Mouse (Mus musculus) heart, adult 8-10 months (tissue): Measurements from ENCODE around the gene BC025446. TPM values are rescaled to one million over a fixed set of nuclear protein-coding genes. Genes with fewer than 3 reads are reported as not detected.
"Not testable (repeated sequence)": the region's sequence is repeated elsewhere in the genome, so short reads cannot be mapped to it uniquely, and the experiment has no call there.

Source experiments
- DNase-seq: peaks from one replicate; pipeline ENCODE4 v3.0.0; 2022; ENCODE audit warnings: low spot score
- total RNA-seq, 4 experiments: library from RNA; stranded (reverse); gene quantifications; 2 replicates each; pipeline ENCODE4 v1.2.4; 2022

The BC025446 gene
- total RNA-seq = not detected

DNA sequence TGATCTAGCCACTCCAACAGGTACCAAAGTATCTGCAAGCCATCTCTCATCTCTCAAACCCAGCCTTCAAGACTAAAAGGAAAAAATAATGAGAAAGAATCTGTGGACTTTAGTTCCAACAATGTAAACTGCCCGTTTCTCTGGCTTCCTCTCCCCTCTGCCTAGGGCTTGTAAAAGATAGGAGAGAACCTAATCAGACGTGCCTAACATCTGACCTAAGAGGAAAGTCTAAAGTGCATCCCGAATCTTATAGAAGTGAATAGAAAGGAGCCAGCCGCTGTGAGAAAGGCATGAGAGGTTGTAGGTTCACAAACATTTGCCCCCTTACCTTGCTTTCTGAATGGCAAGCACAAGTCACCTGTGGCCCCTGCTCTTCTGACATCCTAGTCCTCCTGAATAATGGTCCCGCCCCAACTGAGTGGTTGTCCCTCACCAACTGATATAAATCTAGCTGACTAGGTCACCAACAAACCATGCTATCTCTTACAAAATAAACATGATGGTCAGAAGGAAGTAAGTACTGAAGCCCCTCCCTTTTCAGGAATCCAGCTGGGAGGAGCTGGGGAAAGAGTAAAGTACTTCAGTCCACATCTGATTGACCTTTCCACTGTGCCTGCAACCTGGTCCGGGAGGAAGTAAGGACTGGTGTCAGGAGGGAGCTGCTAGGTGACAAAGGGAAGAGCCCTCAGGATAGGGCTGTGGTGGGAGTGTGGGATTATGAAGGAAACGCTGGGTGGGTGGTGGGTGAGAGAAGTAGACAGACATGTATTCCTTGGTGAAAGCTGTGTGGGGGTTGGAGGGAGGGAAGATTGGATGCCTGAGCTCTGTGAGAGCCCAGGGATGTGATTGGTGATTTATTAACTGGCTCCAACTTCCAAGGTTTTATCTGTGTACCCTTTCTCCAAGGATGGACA, at the start of gene BC025446:
Gene BC025446, plus strand, starts transcription at position 599 of the 914 bp plus-strand sequence.
- DNase-seq = no peak

- DNase-seq = no peak
Observed at GRCm38 (mm10) chr15:75175506-75175905, 40.7 kb upstream of the BC025446 start.

DNA sequence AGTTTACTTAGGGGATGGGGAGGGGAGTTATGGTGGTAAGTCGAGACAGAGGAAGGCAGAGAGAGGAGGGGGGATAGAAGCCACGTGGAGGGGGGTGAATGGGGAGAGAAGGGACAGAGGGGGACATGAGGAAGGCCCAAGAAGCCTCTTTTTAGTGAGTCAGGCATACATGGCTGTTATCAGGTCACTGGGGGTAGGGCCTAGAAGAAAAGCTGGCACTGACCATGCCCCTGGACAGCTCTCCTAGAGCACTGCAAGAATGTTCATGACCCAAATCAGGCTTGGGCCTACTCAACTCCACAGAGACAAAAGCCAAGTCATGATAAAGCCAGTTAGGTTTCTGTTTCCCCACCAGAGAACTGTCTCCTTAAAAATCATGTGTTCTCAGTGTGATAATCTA, 29.9 kb upstream of the BC025446 start:
- no peak for DNase-seq

DNA sequence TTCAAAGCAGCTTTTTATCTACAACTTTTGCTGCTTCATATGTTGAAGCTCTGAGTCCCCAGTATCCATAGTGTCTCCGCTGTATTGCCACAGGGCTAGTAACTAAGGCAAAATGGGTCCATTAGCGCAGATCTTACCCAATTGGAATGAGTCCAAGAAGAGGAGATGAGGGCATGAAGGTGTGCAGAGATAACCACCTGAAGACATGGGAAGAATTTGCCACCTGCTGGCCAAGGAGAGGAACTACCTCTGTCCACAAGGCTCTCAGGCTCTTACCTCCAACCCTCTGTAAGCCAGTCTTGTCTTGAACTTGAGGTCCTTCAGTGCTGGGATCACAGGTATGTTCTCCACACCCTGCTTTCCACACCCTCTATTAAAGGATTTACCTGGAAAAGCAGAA, 27.1 kb upstream of the BC025446 start:
- DNase-seq = no peak

DNA sequence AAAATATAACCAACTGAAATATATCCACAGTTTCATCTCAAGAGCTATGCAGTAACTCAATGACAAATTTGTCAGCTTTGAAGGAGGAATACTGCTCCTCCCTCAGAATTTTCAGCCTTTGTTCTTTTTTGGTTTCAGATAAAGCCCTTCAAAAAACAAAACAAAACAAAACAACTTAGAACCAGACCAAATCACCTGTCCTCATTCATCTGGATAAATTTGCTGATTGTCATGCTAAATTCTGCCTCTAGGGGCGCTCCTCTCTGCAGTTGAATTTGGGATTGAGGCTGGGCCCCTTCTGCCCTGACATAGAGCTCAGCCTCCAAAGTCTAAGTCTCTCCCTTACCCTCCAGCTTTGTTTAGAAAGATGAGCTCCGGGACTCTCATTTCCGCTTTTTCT, 25.6 kb upstream of the BC025446 start:
- DNase-seq = not testable (repeated sequence)

GRCm38 (mm10) chr15:75216831-75217230, 655 bp downstream of the BC025446 start:
- DNase-seq = no peak

DNA sequence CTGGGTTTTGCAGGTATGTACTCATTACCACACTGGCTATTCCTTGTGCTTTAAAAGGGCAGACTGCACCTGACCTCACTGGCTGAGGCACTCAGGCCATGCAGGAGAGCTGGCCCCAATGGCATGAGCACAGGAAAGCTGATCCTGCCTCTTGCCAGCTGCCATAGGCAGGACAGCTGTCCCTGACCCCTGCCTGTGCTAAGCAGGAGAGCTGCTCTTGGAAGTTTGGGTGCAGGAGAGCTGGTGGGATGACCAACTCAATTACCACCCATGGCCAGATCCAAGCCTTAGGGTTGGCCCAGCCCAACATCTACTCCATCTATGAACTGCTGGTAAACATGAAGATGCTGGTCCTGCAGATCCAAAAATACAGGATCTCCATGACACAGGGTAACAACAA, 5.8 kb downstream of the BC025446 start:
- DNase-seq = no peak

DNA sequence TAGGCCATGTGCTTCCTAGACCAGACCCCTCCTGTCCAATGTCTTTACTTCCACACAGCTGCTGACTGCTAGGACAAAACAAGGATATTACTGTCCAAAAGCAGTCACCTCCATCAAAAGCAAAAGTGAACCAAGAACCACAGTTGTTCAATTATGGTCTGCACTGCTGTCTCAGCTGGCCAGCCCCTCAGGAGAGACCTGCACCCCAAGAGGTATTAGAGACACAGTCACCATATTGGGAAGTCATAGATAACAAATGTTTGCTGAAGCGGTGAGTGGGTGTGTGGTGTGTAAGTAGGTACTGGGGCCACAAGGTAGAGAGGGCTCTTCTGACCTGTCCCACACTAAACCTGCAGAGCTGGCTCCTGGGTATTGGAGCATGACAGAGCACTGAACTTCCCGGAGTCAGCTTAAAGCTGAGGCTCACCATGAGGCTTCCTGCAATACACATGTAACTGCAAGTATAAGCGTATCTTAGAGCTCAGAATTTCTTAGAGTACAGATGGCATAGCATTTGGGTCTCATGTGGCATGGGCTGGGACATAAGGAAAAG, 21.6 kb downstream of the BC025446 start:
- no peak for DNase-seq

- no peak for DNase-seq
Observed at GRCm38 (mm10) chr15:75240558-75240957, 24.4 kb downstream of the BC025446 start.

GRCm38 (mm10) chr15:75242756-75243640, 26.8 kb downstream of the BC025446 start:
- no peak for DNase-seq

DNA sequence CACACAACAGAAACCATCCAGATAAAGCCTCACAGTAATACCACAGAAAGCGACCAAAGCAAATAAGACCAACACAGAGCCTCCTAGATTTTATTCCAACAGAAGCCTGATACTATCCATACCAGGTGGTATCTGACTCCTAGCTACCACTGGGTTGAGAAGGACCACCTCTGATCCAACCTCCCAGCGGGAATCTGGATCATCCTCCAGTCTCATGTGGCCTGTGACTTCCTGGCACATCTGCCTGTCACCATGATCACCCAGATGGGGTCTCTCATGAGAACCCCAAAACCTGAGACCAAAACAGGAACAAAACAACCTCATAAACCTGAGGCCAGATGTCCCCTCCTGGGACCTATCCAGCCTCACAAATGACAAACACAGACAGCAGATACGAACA, 38.5 kb downstream of the BC025446 start:
- no peak for DNase-seq

GRCm38 (mm10) chr15:75265863-75266262, 49.7 kb downstream of the BC025446 start:
- DNase-seq = no peak

- no peak for DNase-seq
Observed at GRCm38 (mm10) chr15:75266626-75267025, 50.5 kb downstream of the BC025446 start.

DNA sequence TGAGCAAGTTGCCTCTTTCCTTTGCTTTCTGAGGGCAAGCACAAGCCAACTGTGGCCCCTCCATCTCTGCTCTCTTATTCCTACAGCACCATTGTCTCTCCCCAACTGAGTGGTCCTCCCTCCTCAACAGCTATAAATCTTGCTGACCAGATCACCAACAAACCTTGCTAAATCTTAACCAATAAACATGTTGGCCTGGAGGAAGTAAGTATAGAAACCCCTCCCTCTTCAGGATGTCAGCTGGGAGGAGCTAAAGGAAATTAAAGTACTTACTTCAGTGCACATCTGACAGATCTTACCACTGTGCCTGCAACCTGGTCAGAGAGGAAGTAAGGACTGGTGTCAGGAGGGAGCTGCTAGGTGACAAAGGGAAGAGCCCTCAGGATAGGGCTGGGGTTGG, 51.9 kb downstream of the BC025446 start, which contains the start of gene Ly6f:
Gene Ly6f, plus strand, starts transcription at position 301 of the 400 bp plus-strand sequence.
- no peak for DNase-seq

- DNase-seq = no peak
Observed at GRCm38 (mm10) chr15:75268916-75269829, 53.0 kb downstream of the BC025446 start.

- no peak for DNase-seq
Observed at GRCm38 (mm10) chr15:75270169-75270568, 54.0 kb downstream of the BC025446 start.

DNA sequence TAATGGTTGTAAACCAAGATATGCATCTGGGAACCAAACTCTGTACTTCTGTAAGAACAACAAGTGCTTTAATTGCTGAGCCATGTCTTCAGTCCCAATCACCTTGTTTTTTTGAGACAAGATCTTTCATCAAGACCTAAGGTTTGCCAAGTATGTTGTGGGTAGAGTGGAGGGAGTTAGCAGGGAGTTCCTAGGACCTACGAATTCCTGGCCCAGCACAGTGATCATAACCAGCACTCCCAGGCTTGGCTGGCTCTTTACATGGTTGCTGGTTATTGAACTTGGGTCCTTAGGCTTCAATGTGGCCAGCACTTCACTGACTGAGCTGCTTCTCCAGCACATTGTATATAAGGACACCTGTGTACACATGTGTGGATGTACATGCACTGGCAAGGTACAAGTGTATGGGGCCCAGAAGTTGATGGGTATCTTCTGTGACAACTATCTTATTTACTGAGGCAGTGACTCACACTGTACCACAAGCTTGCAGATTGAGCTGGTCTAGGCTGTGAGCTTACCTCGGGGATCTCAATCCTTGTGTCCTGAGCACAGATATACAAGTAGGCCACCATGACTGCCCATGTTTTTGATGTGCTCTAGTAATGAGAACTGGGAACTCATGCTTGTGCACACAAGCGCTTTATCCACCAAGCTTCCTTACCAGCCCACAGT, 54.7 kb downstream of the BC025446 start:
- DNase-seq = no peak

GRCm38 (mm10) chr15:75271426-75271825, 55.2 kb downstream of the BC025446 start:
- no peak for DNase-seq

GRCm38 (mm10) chr15:75271891-75272290, 55.7 kb downstream of the BC025446 start:
- no peak for DNase-seq
